Mouse (Mus musculus): ENCODE measurements around the gene Cyb561d1. TPM values are rescaled to one million over a fixed set of nuclear protein-coding genes. Genes with fewer than 3 reads are reported as not detected.

The Cyb561d1 gene
- 3.5 TPM for polyA plus RNA-seq (2014; fragmentation: Illumina TruSeq; extraction: RNeasy Lipid Tissue Mini Kit (QIAGEN cat#74804); ENCODE audit: low read depth, low replicate concordance)

DNA sequence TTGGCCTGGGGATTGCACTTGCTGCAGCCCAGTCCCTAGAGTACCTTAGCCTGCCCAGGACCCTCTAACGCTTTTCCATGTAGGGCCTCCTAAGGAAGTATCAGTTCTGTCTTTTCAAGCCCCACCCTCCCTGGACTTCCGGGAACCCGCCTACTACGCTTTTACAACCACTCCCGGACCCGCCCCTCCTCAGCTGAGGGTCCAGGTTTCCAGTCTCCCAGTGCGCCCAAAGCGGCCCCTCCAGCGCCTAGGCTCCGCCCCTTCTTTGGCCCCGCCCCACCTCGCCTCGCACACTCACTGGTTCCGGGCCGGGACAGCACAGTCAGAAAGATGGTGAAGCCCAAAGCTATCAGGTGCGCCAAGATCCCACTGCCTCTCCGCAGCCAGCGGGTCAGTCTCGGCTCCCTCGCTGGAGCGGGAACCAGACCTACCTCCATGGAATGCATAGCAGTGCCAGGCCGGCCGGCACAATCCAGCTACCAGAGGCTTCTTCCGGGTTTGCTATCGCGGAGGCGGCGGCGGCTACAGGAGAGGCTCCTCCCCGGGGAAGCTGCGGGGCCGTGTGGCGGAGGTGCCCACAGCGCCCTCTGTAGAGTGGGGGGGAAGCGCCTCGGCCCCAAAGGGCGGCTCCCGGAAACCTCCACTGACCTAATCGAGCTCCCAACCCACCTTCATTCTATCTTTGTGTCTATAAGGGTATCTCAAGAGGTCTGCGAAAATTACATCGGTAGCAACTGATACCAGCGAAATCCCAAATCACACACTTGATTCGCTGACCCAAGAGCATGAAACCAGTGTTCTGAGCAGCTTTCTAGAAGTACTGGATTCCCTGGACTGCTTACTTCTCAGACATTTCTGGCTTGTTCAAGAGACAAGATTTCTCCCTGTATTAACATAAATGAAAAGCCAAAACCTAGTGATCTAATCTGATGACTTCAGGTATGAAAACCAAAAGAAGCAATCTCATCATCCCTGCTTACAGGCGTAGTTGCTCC lies at the start of gene Cyb561d1:
Gene Cyb561d1 (minus strand): TSS at position 884 of the 995 bp plus-strand sequence.

DNA sequence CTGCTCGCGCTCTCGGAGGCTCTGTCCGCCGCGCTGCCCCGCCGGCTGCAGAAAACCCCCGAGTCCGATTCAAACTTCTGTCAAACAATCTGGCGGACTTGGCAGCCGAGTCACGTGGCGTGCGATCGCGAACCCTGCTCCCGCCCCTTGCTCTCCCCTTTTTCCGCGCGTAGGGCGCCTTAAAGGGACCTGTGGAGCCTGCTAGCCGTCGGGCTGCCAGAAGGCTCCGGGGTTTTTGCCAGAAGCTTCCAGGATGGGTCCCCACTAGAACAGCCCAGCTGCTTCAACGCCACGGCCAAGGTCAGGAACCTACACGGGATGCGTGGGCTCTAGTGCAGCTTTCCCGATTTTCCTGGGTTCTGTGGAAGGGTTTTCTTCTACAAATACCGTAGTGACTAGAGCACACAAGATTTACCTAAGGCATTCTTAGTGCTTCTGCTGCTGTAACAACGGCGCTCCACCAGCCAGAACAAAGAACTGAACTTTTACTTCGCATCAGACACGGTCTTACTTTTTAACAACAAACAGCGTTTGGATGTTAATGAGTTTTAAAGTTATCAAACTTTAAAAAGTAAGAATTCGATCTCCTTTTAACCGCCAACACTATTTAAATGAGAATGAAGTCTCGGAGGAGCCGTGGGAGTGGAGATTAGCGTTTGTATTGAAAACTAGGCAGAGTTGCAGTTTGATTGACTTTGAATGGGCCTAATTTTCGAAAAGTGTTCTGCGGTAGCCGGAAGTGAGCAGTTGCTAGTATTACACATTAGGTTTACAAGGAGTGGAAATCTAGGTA lies 25.7 kb upstream of the Cyb561d1 start, which contains the start of gene Sypl2:
Gene Sypl2 (minus strand): TSS at position 91 of the 793 bp plus-strand sequence.

DNA sequence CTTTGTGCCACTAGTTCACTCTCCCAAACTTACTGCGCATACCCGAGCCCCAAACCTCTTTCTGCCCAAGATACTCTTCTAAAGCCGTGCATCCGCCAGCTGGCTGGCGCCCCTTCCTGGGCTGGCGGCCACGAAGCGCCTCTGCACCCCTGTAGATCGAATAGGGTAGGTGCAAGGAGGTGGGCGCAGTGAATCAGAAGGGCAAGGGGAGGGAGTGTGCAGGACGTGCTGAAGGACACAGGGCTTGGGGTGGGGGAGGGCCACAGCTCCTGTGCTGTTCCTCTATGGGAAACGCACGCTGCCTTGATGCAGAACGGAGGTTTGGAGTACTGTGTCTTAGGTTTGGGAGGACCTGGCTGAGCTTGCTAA lies 9.7 kb upstream of the Cyb561d1 start, which contains the start of gene Atxn7l2:
Gene Atxn7l2 (minus strand): TSS at position 164 of the 369 bp plus-strand sequence.

DNA sequence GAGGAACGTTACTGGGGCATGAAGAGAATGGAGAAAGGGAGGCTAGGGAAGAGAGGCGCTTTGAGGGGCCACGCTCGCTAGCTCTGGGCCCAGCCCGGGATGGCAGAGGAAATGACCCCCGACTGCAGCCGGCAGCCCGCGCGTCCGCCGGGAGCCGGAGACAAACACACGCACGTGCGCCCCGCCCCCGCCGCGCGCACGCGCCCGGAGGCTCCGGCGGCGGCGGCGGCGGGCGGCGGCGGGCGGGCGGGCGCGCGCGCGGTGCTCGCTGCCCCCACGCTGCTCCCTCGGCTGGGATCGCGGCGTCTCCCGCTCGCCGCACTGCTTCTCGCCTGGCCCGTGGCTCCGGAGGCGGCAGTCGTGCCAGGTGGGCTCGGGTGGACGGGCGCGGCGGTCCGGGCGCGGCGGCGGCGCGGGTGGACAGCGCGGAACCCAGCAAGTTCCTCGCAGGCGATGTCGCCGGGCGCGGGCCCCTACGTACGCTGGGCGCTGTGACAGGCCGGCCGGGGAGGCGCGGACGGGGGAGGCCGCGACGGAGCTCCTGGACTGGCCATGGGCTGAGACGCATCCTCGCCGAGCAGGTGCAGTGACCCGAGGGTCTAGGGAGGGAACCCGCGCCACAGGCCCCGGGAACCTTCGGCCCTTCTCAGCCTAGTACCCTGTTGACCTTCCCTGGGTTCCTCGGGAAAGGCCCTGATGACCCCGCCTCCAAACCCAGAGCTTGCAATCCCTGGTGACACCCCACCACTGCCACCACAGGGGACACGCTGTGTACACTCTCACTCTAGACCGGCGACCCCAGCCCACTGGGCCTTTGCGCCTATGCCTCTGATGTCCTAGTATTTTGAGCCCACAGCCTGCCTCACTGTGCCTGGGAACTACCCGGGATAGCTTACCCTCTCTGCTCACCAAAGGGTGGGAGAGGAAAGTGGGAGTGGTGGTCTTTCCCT lies 14.6 kb downstream of the Cyb561d1 start, which contains the start of gene Amigo1:
Gene Amigo1 (plus strand): TSS at position 238 of the 950 bp plus-strand sequence.

DNA sequence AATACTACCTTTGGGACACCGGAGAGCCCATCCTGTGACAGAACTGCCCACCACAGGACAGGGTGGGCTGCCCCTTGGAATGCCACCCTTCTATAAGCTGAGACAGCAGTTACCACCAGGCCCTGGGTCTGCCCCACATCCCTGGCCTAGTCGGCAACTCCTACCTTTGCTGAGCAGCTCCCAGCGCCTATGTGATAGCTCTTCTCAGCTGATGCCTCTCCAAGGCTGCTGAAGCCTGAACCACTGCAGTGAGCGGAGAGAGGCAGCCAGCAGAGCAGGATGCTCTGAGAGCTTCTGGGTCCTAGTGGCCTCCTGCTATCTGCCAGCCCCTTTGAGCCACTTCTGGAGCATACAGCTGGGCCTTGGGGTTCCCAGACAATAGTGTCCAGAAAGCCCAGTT lies 46.4 kb downstream of the Cyb561d1 start, which contains the start of gene Gpr61:
Gene Gpr61 (minus strand): TSS at position 227 of the 400 bp plus-strand sequence.

Other genes starting within 250 kb of the Cyb561d1 start
- gene Gstm3, start 231.9 kb downstream of the Cyb561d1 start, polyA plus RNA-seq (2014; fragmentation: Illumina TruSeq; extraction: RNeasy Lipid Tissue Mini Kit (QIAGEN cat#74804); ENCODE audit: low read depth, low replicate concordance): not detected
- gene Gstm2, start 214.8 kb downstream of the Cyb561d1 start, polyA plus RNA-seq (2014; fragmentation: Illumina TruSeq; extraction: RNeasy Lipid Tissue Mini Kit (QIAGEN cat#74804); ENCODE audit: low read depth, low replicate concordance): 96.4 TPM
- gene Gstm1, start 183.2 kb downstream of the Cyb561d1 start, polyA plus RNA-seq (2014; fragmentation: Illumina TruSeq; extraction: RNeasy Lipid Tissue Mini Kit (QIAGEN cat#74804); ENCODE audit: low read depth, low replicate concordance): 91.0 TPM
- 5.8 TPM for gene Gstm4, start 156.3 kb downstream of the Cyb561d1 start, polyA plus RNA-seq (2014; fragmentation: Illumina TruSeq; extraction: RNeasy Lipid Tissue Mini Kit (QIAGEN cat#74804); ENCODE audit: low read depth, low replicate concordance)
- 41.3 TPM for gene Ampd2, start 114.6 kb downstream of the Cyb561d1 start, polyA plus RNA-seq (2014; fragmentation: Illumina TruSeq; extraction: RNeasy Lipid Tissue Mini Kit (QIAGEN cat#74804); ENCODE audit: low read depth, low replicate concordance)
- gene Gnat2, start 108.4 kb downstream of the Cyb561d1 start, polyA plus RNA-seq (2014; fragmentation: Illumina TruSeq; extraction: RNeasy Lipid Tissue Mini Kit (QIAGEN cat#74804); ENCODE audit: low read depth, low replicate concordance): 19.2 TPM
- 444 TPM for gene Gnai3, start 55.1 kb downstream of the Cyb561d1 start, polyA plus RNA-seq (2014; fragmentation: Illumina TruSeq; extraction: RNeasy Lipid Tissue Mini Kit (QIAGEN cat#74804); ENCODE audit: low read depth, low replicate concordance)
- gene Gpr61, start 46.3 kb downstream of the Cyb561d1 start, polyA plus RNA-seq (2014; fragmentation: Illumina TruSeq; extraction: RNeasy Lipid Tissue Mini Kit (QIAGEN cat#74804); ENCODE audit: low read depth, low replicate concordance): not detected
- gene Amigo1, start 14.9 kb downstream of the Cyb561d1 start, polyA plus RNA-seq (2014; fragmentation: Illumina TruSeq; extraction: RNeasy Lipid Tissue Mini Kit (QIAGEN cat#74804); ENCODE audit: low read depth, low replicate concordance): 12.4 TPM
- gene Atxn7l2, start 9.7 kb upstream of the Cyb561d1 start, polyA plus RNA-seq (2014; fragmentation: Illumina TruSeq; extraction: RNeasy Lipid Tissue Mini Kit (QIAGEN cat#74804); ENCODE audit: low read depth, low replicate concordance): 0.82 TPM
- gene Sypl2, start 25.4 kb upstream of the Cyb561d1 start, polyA plus RNA-seq (2014; fragmentation: Illumina TruSeq; extraction: RNeasy Lipid Tissue Mini Kit (QIAGEN cat#74804); ENCODE audit: low read depth, low replicate concordance): 0.64 TPM
- 124 TPM for gene Psma5, start 55.7 kb upstream of the Cyb561d1 start, polyA plus RNA-seq (2014; fragmentation: Illumina TruSeq; extraction: RNeasy Lipid Tissue Mini Kit (QIAGEN cat#74804); ENCODE audit: low read depth, low replicate concordance)
- gene Sort1, start 82.9 kb upstream of the Cyb561d1 start, polyA plus RNA-seq (2014; fragmentation: Illumina TruSeq; extraction: RNeasy Lipid Tissue Mini Kit (QIAGEN cat#74804); ENCODE audit: low read depth, low replicate concordance): 25.0 TPM
- not detected for gene Mybphl, start 163.7 kb upstream of the Cyb561d1 start, polyA plus RNA-seq (2014; fragmentation: Illumina TruSeq; extraction: RNeasy Lipid Tissue Mini Kit (QIAGEN cat#74804); ENCODE audit: low read depth, low replicate concordance)
- gene Psrc1, start 182.6 kb upstream of the Cyb561d1 start, polyA plus RNA-seq (2014; fragmentation: Illumina TruSeq; extraction: RNeasy Lipid Tissue Mini Kit (QIAGEN cat#74804); ENCODE audit: low read depth, low replicate concordance): not detected
- 0.41 TPM for gene Celsr2, start 214.3 kb upstream of the Cyb561d1 start, polyA plus RNA-seq (2014; fragmentation: Illumina TruSeq; extraction: RNeasy Lipid Tissue Mini Kit (QIAGEN cat#74804); ENCODE audit: low read depth, low replicate concordance)
- 21.2 TPM for gene Sars, start 244.0 kb upstream of the Cyb561d1 start, polyA plus RNA-seq (2014; fragmentation: Illumina TruSeq; extraction: RNeasy Lipid Tissue Mini Kit (QIAGEN cat#74804); ENCODE audit: low read depth, low replicate concordance)